Mouse (Mus musculus) monocyte, adult 5-6 weeks (primary cell): ENCODE data around the gene Gmppb. TPM values are rescaled to one million over a fixed set of nuclear protein-coding genes. Genes with fewer than 3 reads are reported as not detected.

Source experiments
- ATAC-seq: fragments of 153-309, 156-312 bp; replicated peaks from 2 replicates; pipeline ENCODE4 v1.8.0; 2017; ENCODE audit warnings: mild to moderate bottlenecking; ENCODE audit not compliant: low TSS enrichment, insufficient number of reproducible peaks, severe bottlenecking, poor library complexity, low FRiP score
- total RNA-seq: library from RNA; stranded (forward); fragments of 200-1000, 200-491, 200-594 nt; gene quantifications from 3 replicates; pipeline ENCODE4 v1.2.3, GENCODE M21; 2017

Gene Gmppb
- total RNA-seq, 1 experiment from 2014 or later: 15.8 TPM

- no peak for ATAC-seq
Measured at GRCm38 (mm10) chr9:108049561-108050251, 664 bp downstream of the Gmppb start.

GRCm38 (mm10) chr9:108051184-108051930, 2.3 kb downstream of the Gmppb start:
- no peak for ATAC-seq

GRCm38 (mm10) chr9:108051931-108052220, 2.8 kb downstream of the Gmppb start:
- no peak for ATAC-seq

- ATAC-seq: no peak
Measured at GRCm38 (mm10) chr9:108052411-108052810, 3.4 kb downstream of the Gmppb start.

GRCm38 (mm10) chr9:108052885-108053664, 4.0 kb downstream of the Gmppb start, which contains the start of gene Amigo3:
TSS of gene Amigo3 (plus strand) at chr9:108053159.
- peak; percentile 83 for ATAC-seq

DNA sequence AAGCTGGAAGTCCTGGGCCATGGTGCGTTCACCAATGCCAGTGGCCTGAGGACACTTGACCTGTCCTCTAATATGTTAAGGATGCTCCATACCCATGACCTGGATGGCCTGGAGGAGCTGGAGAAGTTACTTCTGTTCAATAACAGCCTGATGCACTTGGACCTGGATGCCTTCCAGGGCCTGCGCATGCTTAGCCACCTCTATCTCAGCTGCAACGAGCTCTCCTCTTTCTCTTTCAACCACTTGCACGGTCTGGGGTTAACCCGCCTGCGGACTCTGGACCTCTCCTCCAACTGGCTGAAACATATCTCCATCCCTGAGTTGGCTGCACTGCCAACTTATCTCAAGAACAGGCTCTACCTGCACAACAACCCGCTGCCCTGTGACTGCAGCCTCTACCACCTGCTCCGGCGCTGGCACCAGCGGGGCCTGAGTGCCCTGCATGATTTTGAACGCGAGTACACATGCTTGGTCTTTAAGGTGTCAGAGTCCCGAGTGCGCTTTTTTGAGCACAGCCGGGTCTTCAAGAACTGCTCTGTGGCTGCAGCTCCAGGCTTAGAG, 4.7 kb downstream of the Gmppb start:
- ATAC-seq: no peak

DNA sequence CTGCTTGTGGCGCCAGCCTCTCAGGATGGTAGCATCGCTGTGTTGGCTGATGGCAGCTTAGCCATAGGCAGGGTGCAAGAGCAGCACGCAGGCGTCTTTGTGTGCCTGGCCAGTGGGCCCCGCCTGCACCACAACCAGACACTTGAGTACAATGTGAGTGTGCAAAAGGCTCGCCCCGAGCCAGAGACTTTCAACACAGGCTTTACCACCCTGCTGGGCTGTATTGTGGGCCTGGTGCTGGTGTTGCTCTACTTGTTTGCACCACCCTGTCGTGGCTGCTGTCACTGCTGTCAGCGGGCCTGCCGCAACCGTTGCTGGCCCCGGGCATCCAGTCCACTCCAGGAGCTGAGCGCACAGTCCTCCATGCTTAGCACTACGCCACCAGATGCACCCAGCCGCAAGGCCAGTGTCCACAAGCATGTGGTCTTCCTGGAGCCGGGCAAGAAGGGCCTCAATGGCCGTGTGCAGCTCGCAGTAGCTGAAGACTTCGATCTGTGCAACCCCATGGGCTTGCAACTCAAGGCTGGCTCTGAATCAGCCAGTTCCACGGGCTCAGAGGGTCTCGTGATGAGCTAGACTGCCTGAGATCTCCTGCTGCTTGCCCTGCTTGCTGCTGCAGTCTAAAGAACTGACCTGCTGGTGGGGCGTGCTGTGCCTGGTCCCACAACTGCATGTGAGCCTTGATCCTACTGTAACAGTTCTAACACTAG, 5.4 kb downstream of the Gmppb start:
- no peak for ATAC-seq

DNA sequence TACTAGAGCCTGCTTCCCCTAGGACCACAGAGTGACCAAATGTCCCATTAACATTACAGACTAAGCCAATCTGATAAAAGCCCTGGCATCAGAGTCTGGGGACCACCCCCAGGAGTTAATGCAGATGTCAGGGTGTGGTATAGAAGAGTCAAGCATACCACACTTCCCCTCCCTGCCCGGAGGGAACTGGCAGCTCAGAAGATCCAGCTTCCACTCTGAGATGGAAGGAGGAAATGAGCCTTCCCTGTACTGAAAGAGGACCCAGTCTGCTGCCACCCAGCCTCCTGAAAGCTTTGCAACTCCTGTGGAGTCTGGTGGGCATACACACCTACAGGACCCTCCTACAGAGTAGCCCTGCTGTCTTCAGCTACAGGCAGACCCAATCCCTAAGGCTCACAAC, 6.0 kb downstream of the Gmppb start:
- no peak for ATAC-seq

DNA sequence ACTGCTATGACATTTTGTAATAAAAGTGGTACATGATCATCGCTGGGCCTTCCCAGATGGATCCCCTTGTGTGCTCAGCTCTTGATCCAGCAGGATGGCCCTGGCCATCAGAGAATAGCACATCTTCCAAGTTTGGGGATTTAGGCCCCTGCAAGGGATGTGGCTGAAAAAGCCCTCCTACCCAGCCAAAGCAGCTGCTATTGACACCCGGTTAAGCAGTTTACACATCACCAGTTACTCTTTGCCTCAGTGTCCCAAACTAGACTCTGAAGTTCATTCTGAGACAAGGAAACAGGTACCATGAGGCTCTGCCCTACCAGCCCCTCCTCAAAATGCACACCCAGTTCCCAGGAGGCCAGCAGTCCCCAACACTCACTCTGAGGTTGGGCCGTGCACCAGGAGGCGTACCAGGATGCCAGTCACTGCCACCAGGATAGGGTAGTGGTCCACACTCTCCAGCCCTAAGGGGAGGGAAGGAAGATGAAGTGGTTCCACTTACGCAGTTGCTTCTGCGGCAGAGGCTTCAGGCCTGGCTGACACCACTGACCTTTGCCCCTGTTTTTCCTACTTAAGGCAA, 6.7 kb downstream of the Gmppb start:
- ATAC-seq: no peak

DNA sequence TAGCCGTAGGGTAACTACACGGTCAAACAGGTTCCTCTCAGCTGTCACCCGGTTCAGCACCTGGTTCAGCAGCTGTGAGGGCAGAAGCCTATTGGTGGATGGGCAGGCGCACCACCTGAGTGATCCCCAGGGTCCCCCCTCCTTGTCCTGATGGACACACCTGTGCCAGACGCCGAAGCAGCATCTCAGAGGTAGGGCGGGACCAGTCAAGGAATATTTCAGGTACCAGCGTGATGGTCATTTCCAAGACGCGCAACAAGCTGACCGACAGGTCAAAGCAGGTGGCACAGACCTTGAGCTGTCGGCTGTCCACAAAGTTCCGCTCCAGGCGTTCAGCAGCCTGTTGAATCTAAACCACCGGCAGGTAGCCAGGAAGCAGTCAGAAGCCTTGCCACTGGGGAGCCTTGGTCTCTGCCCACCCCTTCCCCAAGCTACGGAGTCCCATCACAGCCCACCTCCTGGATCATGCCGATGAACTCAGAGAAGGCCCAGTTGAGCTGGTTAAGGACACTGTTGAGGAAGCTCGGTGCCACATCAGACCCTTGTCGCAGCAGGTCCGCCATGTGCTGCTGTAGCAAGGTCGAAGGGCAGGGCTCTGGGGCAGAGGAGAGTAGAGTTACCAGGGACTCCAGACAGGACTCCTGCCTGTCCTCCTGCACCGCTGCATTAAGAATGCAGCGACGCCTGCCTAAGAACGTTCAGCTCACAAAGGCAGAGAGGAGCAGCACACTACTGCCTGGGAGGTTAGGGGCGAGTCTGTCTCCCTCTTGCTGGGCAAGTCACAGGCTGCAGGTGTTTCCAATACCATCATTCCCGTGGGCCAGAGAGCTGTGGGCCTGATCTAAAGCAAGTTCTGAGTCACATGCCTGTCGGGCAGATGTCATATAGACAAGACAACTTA, 7.6 kb downstream of the Gmppb start:
- ATAC-seq: no peak

DNA sequence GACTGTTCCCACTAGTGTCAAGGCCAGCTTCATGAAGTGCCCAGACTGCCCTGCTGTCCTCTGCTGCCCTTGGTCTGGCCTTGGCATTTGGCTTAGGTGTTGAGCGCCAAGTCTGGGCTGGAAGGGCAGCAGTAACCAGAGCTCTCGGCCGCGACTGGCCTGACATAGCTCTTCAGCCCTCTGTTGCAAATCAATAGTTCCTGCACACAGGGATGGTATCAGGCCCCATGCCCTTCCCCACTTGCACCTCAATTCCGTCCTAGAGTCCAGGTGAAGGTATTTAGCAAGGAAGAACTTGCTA, 8.2 kb downstream of the Gmppb start:
- ATAC-seq: no peak

- ATAC-seq: no peak
Measured at GRCm38 (mm10) chr9:108058291-108058690, 9.2 kb downstream of the Gmppb start.

- ATAC-seq: no peak
Measured at GRCm38 (mm10) chr9:108062142-108062541, 13.1 kb downstream of the Gmppb start.

GRCm38 (mm10) chr9:108063361-108063760, 14.3 kb downstream of the Gmppb start:
- ATAC-seq: no peak

GRCm38 (mm10) chr9:108065491-108066011, 16.5 kb downstream of the Gmppb start:
- no peak for ATAC-seq

GRCm38 (mm10) chr9:108067199-108067598, 18.2 kb downstream of the Gmppb start:
- ATAC-seq: no peak

- ATAC-seq: peak; percentile 76
Measured at GRCm38 (mm10) chr9:108067900-108068299, 18.9 kb downstream of the Gmppb start.
